Mouse (Mus musculus) intestine, postnatal 0 days (tissue): ENCODE results near the gene Selenok. TPM values are rescaled to one million over a fixed set of nuclear protein-coding genes. Genes with fewer than 3 reads are reported as not detected.

Experiments
- ATAC-seq: fragments of 200-750 bp; cut with Nextera tagmentation; 2 replicates; pipeline ENCODE4 v1.8.0; 2017; ENCODE audit warnings: mild to moderate bottlenecking, moderate TSS enrichment, moderate library complexity
- H3K27ac ChIP-seq: fragments of 300-500 bp; sonication (generic); 2 replicates; pipeline ENCODE4 v1.5.1; 2014; ENCODE audit warnings: mild to moderate bottlenecking, low read depth, low read length, moderate library complexity
- H3K27me3 ChIP-seq: fragments of 300-500 bp; sonication (generic); replicated peaks from 2 replicates; pipeline ENCODE4 v1.6.1; 2014; ENCODE audit warnings: low read length, mixed read lengths; ENCODE audit not compliant: control insufficient read depth, insufficient read depth
- H3K36me3 ChIP-seq: fragments of 300-500 bp; sonication (generic); 2 replicates; pipeline ENCODE4 v1.6.1; 2014; ENCODE audit warnings: mild to moderate bottlenecking, moderate library complexity; ENCODE audit not compliant: control insufficient read depth, insufficient read depth
- H3K4me1 ChIP-seq: fragments of 300-500 bp; sonication (generic); replicated peaks from 2 replicates; pipeline ENCODE4 v1.6.1; 2014; ENCODE audit warnings: antibody characterized with exemption, low read length, mixed read lengths; ENCODE audit not compliant: control insufficient read depth, insufficient read depth
- H3K4me2 ChIP-seq: fragments of 300-500 bp; sonication (generic); replicated peaks from 2 replicates; pipeline ENCODE4 v1.6.1; 2014; ENCODE audit warnings: low read depth, mild to moderate bottlenecking, moderate library complexity
- H3K4me3 ChIP-seq: fragments of 300-500 bp; sonication (generic); 2 replicates; pipeline ENCODE4 v1.5.1; 2014; ENCODE audit warnings: low read depth, low read length
- H3K9ac ChIP-seq: fragments of 300-500 bp; sonication (generic); 2 replicates; pipeline ENCODE4 v1.6.1; 2014; ENCODE audit warnings: mild to moderate bottlenecking, low read depth, low read length
- H3K9me3 ChIP-seq: fragments of 300-500 bp; sonication (generic); 2 replicates; pipeline ENCODE4 v1.6.1; 2016; ENCODE audit warnings: mixed run types; ENCODE audit not compliant: control insufficient read depth
- CTCF ChIP-seq: sonication (generic); IDR thresholded peaks from 2 replicates; pipeline ENCODE4 v1.5.1; 2016; ENCODE audit warnings: low read depth, mild to moderate bottlenecking, control low read depth, antibody characterized with exemption, moderate library complexity
- WGBS: fragments of 180-500 bp; shearing (Covaris S2); extraction: QIAGEN DNeasy Blood & Tissue Kit; methylation state at CpG from one replicate; pipeline ENCODE4 v1.1.7; 2014; 5-methylcytosine and 5-hydroxymethylcytosine counted together
- polyA plus RNA-seq: library from polyadenylated mRNA; unstranded; fragments of >200 nt; fragmentation: Nextera tagmentation; extraction: Ambion mirVana; gene quantifications from 2 replicates; pipeline ENCODE4 v1.2.1, GENCODE M21; 2015

Selenok gene
- polyA plus RNA-seq, 1 experiment from 2014 or later: 313 TPM

- H3K27ac ChIP-seq: no peak overlapping the region
- no peaks in the 10 kb centered on the region for H3K9me3 ChIP-seq
- H3K4me3 ChIP-seq: no peak overlapping the region
- peaks cover 13% of the 10 kb centered on the region for H3K36me3 ChIP-seq
- peak overlapping the region; percentile 17 for H3K4me2 ChIP-seq
- peak; percentile 59 for ATAC-seq
- WGBS: 39% methylated on average over 3 of the region's 3 CpGs
- no peak overlapping the region for H3K9ac ChIP-seq
- TF ChIP-seq CTCF: no peak
- H3K4me1 ChIP-seq: peaks cover 5% of the 10 kb centered on the region; the same call in 1 of the 2 replicates
- no peaks in the 10 kb centered on the region for H3K27me3 ChIP-seq
Measured at GRCm38 (mm10) chr14:29999475-29999811, 31.3 kb downstream of the Selenok start.

DNA sequence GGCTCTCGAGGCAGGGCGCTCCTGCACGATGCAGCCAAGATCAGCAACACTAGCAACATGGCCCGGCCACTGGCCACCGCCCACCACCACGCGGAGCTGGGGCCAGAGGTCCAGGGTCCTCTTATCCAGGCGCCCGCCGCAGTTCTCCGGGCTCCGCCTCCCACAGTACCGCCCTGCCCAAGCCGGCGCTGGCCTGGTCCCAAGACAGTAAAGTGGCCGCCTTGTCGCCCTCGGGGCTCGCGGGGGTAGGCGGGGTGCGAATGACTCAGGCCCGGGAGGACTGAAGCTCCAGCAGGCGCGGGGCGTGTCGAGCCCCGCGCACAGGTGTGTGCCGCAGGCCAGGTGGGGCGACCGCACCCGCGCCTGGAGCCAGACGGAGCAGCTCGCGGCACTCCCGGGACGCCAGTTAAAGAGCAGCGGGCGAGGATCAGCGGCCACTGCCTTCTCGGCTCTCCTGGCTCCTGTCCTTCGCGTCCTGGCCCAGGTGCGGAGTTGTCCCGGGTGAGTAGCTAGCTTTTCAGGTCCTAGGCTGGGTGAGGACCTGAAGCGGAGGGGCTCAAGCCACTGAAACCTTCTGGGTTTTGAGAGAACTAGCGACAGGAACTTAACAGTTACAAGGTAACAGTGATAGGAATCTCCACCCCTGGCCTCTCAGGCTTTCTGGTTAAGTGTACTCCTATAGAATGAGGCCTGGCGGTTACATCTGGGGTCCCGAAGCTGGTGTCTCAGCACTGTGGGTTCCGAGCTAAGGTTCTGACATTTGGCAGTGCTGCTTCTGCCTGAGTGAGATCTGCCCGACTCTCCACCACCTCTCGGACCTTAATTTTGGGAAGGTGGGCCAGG, 40.8 kb downstream of the Selenok start, which contains the start of the genes Il17rb and Chdh:
Gene Il17rb, minus strand, starts transcription at position 164 of the 843 bp plus-strand sequence.
Gene Chdh, plus strand, starts transcription at position 291 of the 843 bp plus-strand sequence.
- Histone ChIP-seq H3K4me3 (peak within 1 kb of the TSS; percentile 40), H3K9ac (peak within 1 kb of the TSS; percentile 45), H3K9me3 (no peaks in the 10 kb centered on the region), H3K4me1 (peaks cover 8% of the 10 kb centered on the region; the same call in 1 of the 2 replicates), H3K4me2 (peak within 1 kb of the TSS; percentile 80), H3K36me3 (no peaks in the 10 kb centered on the region), H3K27ac (peak within 1 kb of the TSS; percentile 64), H3K27me3 (no peaks in the 10 kb centered on the region)
- TF ChIP-seq CTCF: no peak
- 7% methylated on average over 54 of the region's 54 CpGs for WGBS
- peak; percentile 88 for ATAC-seq

DNA sequence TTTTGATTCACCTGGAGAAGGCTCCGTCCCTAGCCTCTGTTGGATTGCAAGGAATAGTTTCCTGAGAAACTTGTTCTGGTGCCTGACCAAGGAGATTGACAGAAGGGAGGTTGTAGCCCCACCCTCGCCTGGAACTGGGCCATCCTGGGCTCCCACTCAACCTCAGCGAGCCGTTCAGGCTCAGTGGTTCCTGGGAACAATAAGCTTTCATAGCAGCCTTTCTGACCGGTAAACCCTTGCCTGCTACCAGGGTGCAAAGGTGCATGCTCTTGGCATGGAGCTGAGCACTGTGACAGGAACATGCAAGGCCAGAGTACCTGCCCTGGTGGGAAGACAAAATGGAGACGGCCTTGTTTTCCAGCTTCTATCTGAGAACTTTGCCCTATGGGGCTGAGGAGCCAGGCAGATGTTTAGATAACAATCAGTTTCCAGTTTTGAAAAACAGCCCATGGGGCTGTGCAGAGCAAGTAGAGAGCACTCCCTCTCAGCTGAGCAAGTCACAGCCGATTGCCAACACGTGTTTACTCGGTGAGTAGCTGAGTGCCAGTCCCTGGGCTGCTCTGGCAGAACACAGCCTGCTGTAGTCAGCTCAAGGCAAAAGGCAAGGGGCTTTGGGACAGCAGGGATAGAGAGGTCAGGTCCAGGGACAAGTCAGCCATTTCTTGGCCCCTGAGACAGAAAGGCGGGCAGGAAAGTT, 41.9 kb downstream of the Selenok start:
- Histone ChIP-seq H3K27ac (peak overlapping the region; percentile 50), H3K4me2 (peak overlapping the region; percentile 80), H3K4me3 (peak overlapping the region; percentile 40), H3K36me3 (no peaks in the 10 kb centered on the region), H3K9me3 (no peaks in the 10 kb centered on the region), H3K4me1 (peaks cover 8% of the 10 kb centered on the region), H3K27me3 (no peaks in the 10 kb centered on the region), H3K9ac (no peak overlapping the region)
- WGBS: 32% methylated on average over 10 of the region's 10 CpGs
- TF ChIP-seq CTCF: no peak
- peak; percentile 62 for ATAC-seq

- Histone ChIP-seq H3K27me3 (no peaks in the 10 kb centered on the region), H3K36me3 (no peaks in the 10 kb centered on the region), H3K4me2 (no peak overlapping the region), H3K4me3 (no peak overlapping the region), H3K9ac (no peak overlapping the region), H3K4me1 (peaks cover 8% of the 10 kb centered on the region), H3K27ac (no peak overlapping the region), H3K9me3 (no peaks in the 10 kb centered on the region)
- ATAC-seq: no peak
- no peak for TF ChIP-seq CTCF
- 79% methylated on average over 10 of the region's 10 CpGs for WGBS
Measured at GRCm38 (mm10) chr14:30011886-30012560, 43.9 kb downstream of the Selenok start.

DNA sequence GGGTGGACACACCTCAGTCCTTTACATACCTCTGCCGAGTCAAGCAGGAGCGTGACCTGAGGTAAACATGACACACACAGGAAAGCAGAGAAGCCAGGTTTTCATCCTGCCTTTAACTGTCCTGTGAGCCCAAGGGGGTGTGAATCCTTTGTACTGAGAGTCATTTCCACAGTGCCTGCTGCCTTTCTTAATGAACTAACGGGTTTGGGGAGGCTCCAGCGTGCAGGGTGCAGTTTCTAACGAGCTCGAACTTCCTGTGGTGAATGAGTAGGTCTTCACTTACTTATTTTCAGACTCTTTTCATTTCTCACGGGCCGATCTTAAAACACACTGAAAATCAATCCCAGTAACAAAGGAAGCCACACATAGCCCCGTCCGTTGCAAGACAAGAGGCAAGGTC, 46.4 kb downstream of the Selenok start:
- no peak for ATAC-seq
- no peak for TF ChIP-seq CTCF
- Histone ChIP-seq H3K9me3 (no peaks in the 10 kb centered on the region), H3K9ac (no peak overlapping the region), H3K4me1 (peaks cover 2% of the 10 kb centered on the region), H3K27me3 (no peaks in the 10 kb centered on the region), H3K4me3 (no peak overlapping the region), H3K4me2 (no peak overlapping the region), H3K27ac (no peak overlapping the region), H3K36me3 (no peaks in the 10 kb centered on the region)
- WGBS: 67% methylated on average over 10 of the region's 10 CpGs

DNA sequence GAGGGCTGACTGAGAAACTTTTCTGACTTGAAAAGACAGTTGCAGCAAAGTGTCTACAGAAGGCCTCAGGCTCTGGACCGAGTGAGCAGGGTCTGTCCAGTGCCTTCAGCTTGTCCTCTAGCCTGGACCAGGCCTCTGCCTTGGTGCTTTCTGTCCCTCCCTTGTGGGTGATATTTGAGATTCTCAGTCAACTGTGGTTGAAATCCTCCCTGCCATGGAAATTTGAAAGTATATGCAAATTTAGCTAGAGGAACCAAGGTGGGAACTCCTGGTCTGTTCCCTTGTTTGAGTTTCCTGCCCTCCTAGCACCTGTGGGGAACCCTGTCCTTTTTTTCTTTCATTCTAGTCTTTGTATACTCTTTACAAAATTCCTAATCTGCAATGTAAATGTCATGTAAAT, 46.9 kb downstream of the Selenok start:
- no peaks in the 10 kb centered on the region for H3K36me3 ChIP-seq
- H3K9ac ChIP-seq: no peak overlapping the region
- 88% methylated on average over 1 of the region's 1 CpGs for WGBS
- no peak overlapping the region for H3K4me3 ChIP-seq
- ATAC-seq: no peak
- H3K9me3 ChIP-seq: no peaks in the 10 kb centered on the region
- H3K27ac ChIP-seq: no peak overlapping the region
- no peak overlapping the region for H3K4me2 ChIP-seq
- no peak for TF ChIP-seq CTCF
- no peaks in the 10 kb centered on the region; the same call in none of the 2 replicates for H3K4me1 ChIP-seq
- no peaks in the 10 kb centered on the region for H3K27me3 ChIP-seq
